Mouse (Mus musculus): Measurements from ENCODE around the gene Dlec1. TPM values are rescaled to one million over a fixed set of nuclear protein-coding genes. Genes with fewer than 3 reads are reported as not detected.

Dlec1 gene
- total and polyA plus RNA-seq, 2 experiments from 2014 or later, result 1.1 to 1.4 TPM

GRCm38 (mm10) chr9:119192202-119192990 is 90.1 kb downstream of the Dlec1 start:
- Histone ChIP-seq H3K27me3 (ENCODE audit: insufficient read depth, low read length) (no peaks in the 10 kb centered on the region), H3K9me3 (ENCODE audit: low read length) (no peaks in the 10 kb centered on the region), H3K4me1 (ENCODE audit: insufficient read depth, low read length) (no peaks in the 10 kb centered on the region), H3K4me2 (ENCODE audit: low read depth, low read length) (no peak overlapping the region), H3K4me3 (ENCODE audit: low read length) (no peak overlapping the region), H3K36me3 (ENCODE audit: insufficient read depth, low read length) (no peaks in the 10 kb centered on the region), H3K27ac (no peak overlapping the region), H3K9ac (replicated peaks; ENCODE audit: low read length) (no peak overlapping the region)
- ATAC-seq, result no peak
- WGBS, result 38% methylated on average over 11 of the region's 11 CpGs
- peak; percentile 49 for DNase-seq (ENCODE audit: low spot score)
- TF ChIP-seq CTCF (IDR thresholded peaks at IDR 0.05; ENCODE audit: low read depth), result peak; percentile 66

Other genes starting within 250 kb of the Dlec1 start
- 7.6 and 8.4 TPM in 2 replicates for gene Ctdspl, start 176.0 kb upstream of the Dlec1 start, total RNA-seq (2014; rRNA removed)
- 5.5 and 7.0 TPM in 2 replicates for gene Ctdspl, start 176.0 kb upstream of the Dlec1 start, polyA plus RNA-seq (2015; fragmentation: Nextera tagmentation; extraction: Ambion mirVana)
- gene Vill, start 49.7 kb upstream of the Dlec1 start, total RNA-seq (2014; rRNA removed), result 4.5 and 5.9 TPM in 2 replicates
- 3.3 TPM in 2 replicates for gene Vill, start 49.7 kb upstream of the Dlec1 start, polyA plus RNA-seq (2015; fragmentation: Nextera tagmentation; extraction: Ambion mirVana)
- gene Plcd1, start 9.0 kb upstream of the Dlec1 start, total RNA-seq (2014; rRNA removed), result 15.1 and 17.0 TPM in 2 replicates
- gene Plcd1, start 9.0 kb upstream of the Dlec1 start, polyA plus RNA-seq (2015; fragmentation: Nextera tagmentation; extraction: Ambion mirVana), result 14.2 and 18.1 TPM in 2 replicates
- 3.8 and 4.0 TPM in 2 replicates for gene Acaa1b, start 54.6 kb downstream of the Dlec1 start, total RNA-seq (2014; rRNA removed)
- 3.9 and 4.0 TPM in 2 replicates for gene Acaa1b, start 54.6 kb downstream of the Dlec1 start, polyA plus RNA-seq (2015; fragmentation: Nextera tagmentation; extraction: Ambion mirVana)
- not detected in 2 replicates for gene Gm47289, start 56.7 kb downstream of the Dlec1 start, total RNA-seq (2014; rRNA removed)
- not detected in 2 replicates for gene Gm47289, start 56.7 kb downstream of the Dlec1 start, polyA plus RNA-seq (2015; fragmentation: Nextera tagmentation; extraction: Ambion mirVana)
- not detected in 2 replicates for gene Slc22a13, start 106.6 kb downstream of the Dlec1 start, total RNA-seq (2014; rRNA removed)
- gene Slc22a13, start 106.6 kb downstream of the Dlec1 start, polyA plus RNA-seq (2015; fragmentation: Nextera tagmentation; extraction: Ambion mirVana), result not detected in 2 replicates
- 39.6 and 41.0 TPM in 2 replicates for gene Oxsr1, start 219.9 kb downstream of the Dlec1 start, total RNA-seq (2014; rRNA removed)
- gene Oxsr1, start 219.9 kb downstream of the Dlec1 start, polyA plus RNA-seq (2015; fragmentation: Nextera tagmentation; extraction: Ambion mirVana), result 9.6 and 10.9 TPM in 2 replicates
- gene Acaa1a, start 237.2 kb downstream of the Dlec1 start, total RNA-seq (2014; rRNA removed), result 158 and 180 TPM in 2 replicates
- 91.1 and 91.5 TPM in 2 replicates for gene Acaa1a, start 237.2 kb downstream of the Dlec1 start, polyA plus RNA-seq (2015; fragmentation: Nextera tagmentation; extraction: Ambion mirVana)
- 3.8 and 3.9 TPM in 2 replicates for gene Myd88, start 238.9 kb downstream of the Dlec1 start, total RNA-seq (2014; rRNA removed)
- 5.2 and 6.1 TPM in 2 replicates for gene Myd88, start 238.9 kb downstream of the Dlec1 start, polyA plus RNA-seq (2015; fragmentation: Nextera tagmentation; extraction: Ambion mirVana)